Mouse (Mus musculus) left cerebral cortex, adult 2 months (tissue): Measurements from ENCODE around the gene Nr2e1. TPM values are rescaled to one million over a fixed set of nuclear protein-coding genes. Genes with fewer than 3 reads are reported as not detected.

ENCODE experiments used
- DNase-seq, 2 experiments: peaks; one replicate each; pipeline ENCODE4 v3.0.0; 2021 to 2022; ENCODE audit warnings: low spot score in 2 of 2, mixed read lengths in 1 of 2; ENCODE audit errors: extremely low spot score in 1 of 2
- H3K27ac ChIP-seq: fragments of 200-600 bp; 2 replicates; pipeline ENCODE4 v1.8.1; 2022
- H3K4me3 ChIP-seq: fragments of 200-600 bp; 2 replicates; pipeline ENCODE4 v1.8.1; 2022
- CTCF ChIP-seq: fragments of 200-600 bp; IDR thresholded peaks from 2 replicates; pipeline ENCODE4 v1.8.1; 2022; ENCODE audit warnings: antibody characterized with exemption, mild to moderate bottlenecking, moderate library complexity
- intact Hi-C: fragments of 180-260 bp; cut with DNase I; formaldehyde crosslinking; loops from one replicate; pipeline ENCODE4 v1.15.1; 2025
- total RNA-seq, 2 experiments: library from RNA; stranded (reverse); gene quantifications; 2 replicates each; pipeline ENCODE4 v1.2.3; 2021

Gene Nr2e1
- total RNA-seq, 2 experiments from 2014 or later, result 10.9 to 14.1 TPM

DNA sequence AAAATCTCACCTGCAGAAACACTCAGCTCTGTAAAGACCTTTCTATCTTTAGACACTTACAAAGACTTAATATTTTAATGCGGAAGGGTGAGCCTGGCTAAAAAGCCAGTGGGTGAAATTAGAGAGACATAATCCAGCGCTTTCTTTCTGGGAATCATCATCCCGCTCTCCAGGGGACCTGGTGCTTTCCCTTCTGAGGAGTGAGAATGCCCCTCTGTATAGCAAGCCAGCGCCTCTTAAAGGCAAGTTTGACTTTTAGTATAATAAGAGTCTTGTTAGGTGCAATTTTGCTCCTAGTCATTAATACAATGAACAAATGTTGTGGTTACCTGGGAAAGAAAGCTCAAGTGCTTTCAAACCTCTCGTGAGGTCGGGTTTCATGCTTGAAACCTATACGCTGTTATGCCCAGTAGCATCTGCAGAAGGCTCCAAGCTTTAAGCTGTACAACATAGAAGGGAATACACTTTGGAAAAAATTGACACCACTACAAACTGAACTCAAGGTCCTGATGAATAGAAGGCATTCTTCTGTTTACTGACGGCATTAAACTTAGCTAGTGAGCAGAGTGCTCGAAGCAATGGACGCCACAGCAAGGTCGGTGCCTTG lies 59.8 kb downstream of the Nr2e1 start:
- DNase-seq, result no peak
- H3K4me3 ChIP-seq, result no peak overlapping the region
- TF ChIP-seq CTCF, result no peak
- intact Hi-C loops, result no loop called here
- H3K27ac ChIP-seq, result no peak overlapping the region

DNA sequence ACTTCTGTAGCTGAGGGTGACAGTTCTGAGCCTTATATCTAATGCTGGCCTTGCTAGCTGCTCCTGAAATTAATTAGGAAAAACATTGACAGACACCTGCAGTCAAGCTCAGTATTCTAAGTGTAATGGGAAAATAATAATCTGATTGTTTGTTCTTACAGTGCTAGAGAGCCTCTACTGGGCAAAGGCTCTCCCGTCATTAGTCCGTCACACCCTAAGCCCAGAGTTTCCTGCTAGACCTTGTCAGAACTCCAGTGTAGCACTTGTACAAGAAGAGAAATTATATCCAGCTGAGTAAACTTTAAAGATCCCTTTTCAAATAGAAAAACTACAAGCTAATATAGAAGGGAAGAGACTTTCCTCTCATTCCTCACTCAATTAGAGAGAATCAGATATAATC lies 60.5 kb downstream of the Nr2e1 start:
- Histone ChIP-seq H3K4me3 (no peak overlapping the region), H3K27ac (no peak overlapping the region)
- no peak for DNase-seq
- no peak; the same call in 1 of the 2 replicates for TF ChIP-seq CTCF
- intact Hi-C loops, result no loop called here

DNA sequence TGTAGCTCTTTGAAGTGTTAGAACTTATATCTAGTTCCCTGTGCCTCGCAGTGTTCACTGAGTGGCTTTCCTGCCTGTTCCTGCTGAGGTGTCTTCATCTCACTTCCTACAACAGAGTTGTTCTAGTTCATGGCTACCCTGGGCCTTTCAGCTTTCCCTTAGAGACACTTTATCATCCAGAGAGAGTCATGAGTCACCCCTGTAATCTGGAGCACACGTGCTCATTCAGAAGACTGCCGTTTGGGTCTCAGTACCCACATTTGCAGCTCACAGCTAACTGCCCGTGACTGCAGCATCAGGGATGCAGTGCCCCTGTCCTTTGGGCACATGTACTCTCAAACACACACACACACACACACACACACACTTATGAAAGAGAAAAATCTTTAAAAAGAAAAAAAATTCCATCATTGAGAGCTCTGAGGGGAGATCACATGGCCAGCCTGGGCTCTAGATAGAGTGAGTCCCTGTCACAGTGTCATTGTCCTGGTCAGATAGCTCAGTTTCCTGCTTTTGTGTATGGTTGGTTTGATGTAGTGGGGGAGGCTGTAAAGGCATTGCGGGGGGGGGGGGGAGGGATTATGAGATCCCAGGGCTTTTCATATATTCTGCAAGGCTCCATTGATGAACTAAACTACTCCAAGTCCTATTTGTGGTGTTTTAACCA lies 62.0 kb downstream of the Nr2e1 start:
- intact Hi-C loops, result no loop called here
- DNase-seq, result no peak
- Histone ChIP-seq H3K4me3 (no peak overlapping the region), H3K27ac (no peak overlapping the region)
- no peak for TF ChIP-seq CTCF

DNA sequence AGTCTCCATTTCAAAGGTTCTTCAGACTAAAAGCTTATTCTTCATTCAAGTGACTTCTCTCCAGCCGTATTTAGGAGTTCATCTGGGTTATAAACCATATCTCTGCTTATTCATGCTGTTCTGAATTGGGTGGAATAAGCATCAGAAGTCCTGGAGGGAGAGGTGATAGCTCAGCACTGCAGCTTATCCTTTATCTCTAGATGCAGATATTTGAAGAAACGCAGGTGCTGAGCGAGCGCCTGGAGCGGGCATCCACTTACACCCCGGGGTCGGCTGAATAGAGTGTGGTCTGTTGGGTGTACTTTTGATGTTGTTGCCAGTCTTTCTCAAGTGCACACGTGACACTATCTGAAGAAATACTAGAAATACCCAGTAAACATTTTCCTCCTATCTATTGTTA lies 65.1 kb downstream of the Nr2e1 start:
- TF ChIP-seq CTCF, result no peak
- Histone ChIP-seq H3K27ac (no peak overlapping the region), H3K4me3 (no peak overlapping the region)
- no peak for DNase-seq
- intact Hi-C loops, result no loop called here

DNA sequence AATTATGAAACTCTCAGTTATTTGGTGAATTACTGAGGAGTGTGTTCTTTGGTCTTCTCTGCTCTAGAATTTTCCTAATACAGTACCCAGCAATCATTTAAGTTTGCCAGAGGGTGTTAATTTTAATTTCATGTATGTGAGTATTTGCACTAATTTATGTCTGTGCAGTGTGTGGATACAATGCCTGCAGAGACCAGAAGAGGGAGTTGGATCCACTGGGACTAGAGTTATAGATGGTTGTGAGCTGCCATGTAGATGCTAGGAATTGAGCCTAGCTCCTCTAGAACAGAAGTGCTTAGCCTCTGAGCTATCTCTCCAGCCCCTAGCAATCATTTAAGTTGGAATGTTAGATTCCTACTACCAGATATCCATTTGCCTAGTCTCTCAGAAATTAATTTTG lies 69.3 kb downstream of the Nr2e1 start:
- no peak for DNase-seq
- H3K27ac ChIP-seq, result no peak overlapping the region
- intact Hi-C loops, result no loop called here
- no peak; the same call in 1 of the 2 replicates for TF ChIP-seq CTCF
- no peak overlapping the region for H3K4me3 ChIP-seq

Other genes starting within 250 kb of the Nr2e1 start
- 10 to 100 TPM; 10.4 to 12.7 TPM for gene Afg1l, start 105.1 kb downstream of the Nr2e1 start, total RNA-seq
- gene Snx3, start 81.6 kb downstream of the Nr2e1 start, total RNA-seq, result 100 to 1,000 TPM; 196 to 198 TPM
- 10 to 100 TPM; 47.0 to 52.3 TPM for gene Ostm1, start 190 bp upstream of the Nr2e1 start, total RNA-seq
- 10 to 100 TPM; 46.2 to 62.8 TPM for gene Sec63, start 177.9 kb upstream of the Nr2e1 start, total RNA-seq